Mouse (Mus musculus): Measurements from ENCODE around the gene Tcf20. TPM values are rescaled to one million over a fixed set of nuclear protein-coding genes. Genes with fewer than 3 reads are reported as not detected.

Tcf20 gene
- polyA plus RNA-seq, 1 experiment: 38.4 TPM

GRCm38 (mm10) chr15:82963556-82964156 is 24.0 kb downstream of the Tcf20 start:
- no peak for TF ChIP-seq CTCF (IDR thresholded peaks at IDR 0.05; ENCODE audit: extremely low read depth, insufficient read depth, low read length)
- TF ChIP-seq POLR2A (IDR thresholded peaks at IDR 0.05; ENCODE audit: extremely low read depth, insufficient read depth, low read length): no peak
- Histone ChIP-seq H3K4me3 (ENCODE audit: insufficient read depth, low read length) (peak overlapping the region; percentile 65; the same call in 1 of the 2 replicates), H3K4me1 (ENCODE audit: control insufficient read depth, insufficient read depth, low read length) (peaks cover 4% of the 10 kb centered on the region; the same call in 1 of the 2 replicates), H3K27ac (ENCODE audit: insufficient read depth, low read length) (no peak overlapping the region)

- no peak for TF ChIP-seq CTCF (IDR thresholded peaks at IDR 0.05; ENCODE audit: extremely low read depth, insufficient read depth, low read length)
- H3K4me1 ChIP-seq (ENCODE audit: control insufficient read depth, insufficient read depth, low read length): peaks cover 6% of the 10 kb centered on the region; the same call in 1 of the 2 replicates
- peak overlapping the region; percentile 53; the same call in 1 of the 2 replicates for H3K27ac ChIP-seq (ENCODE audit: insufficient read depth, low read length)
Observed at GRCm38 (mm10) chr15:82963090-82963489, 24.6 kb downstream of the Tcf20 start.

GRCm38 (mm10) chr15:82962536-82962935 is 25.1 kb downstream of the Tcf20 start:
- H3K27ac ChIP-seq (ENCODE audit: insufficient read depth, low read length): peak overlapping the region; percentile 53; the same call in 1 of the 2 replicates
- H3K4me3 ChIP-seq (ENCODE audit: insufficient read depth, low read length): peak overlapping the region; percentile 65
- peaks cover 7% of the 10 kb centered on the region; the same call in 1 of the 2 replicates for H3K4me1 ChIP-seq (ENCODE audit: control insufficient read depth, insufficient read depth, low read length)
- TF ChIP-seq CTCF (IDR thresholded peaks at IDR 0.05; ENCODE audit: extremely low read depth, insufficient read depth, low read length) (no peak), POLR2A (IDR thresholded peaks at IDR 0.05; ENCODE audit: extremely low read depth, insufficient read depth, low read length) (no peak)

More at GRCm38 (mm10) chr15:82963090-82963489, 24.6 kb downstream of the Tcf20 start:
- H3K4me3 ChIP-seq (ENCODE audit: insufficient read depth, low read length): peak overlapping the region; percentile 65

GRCm38 (mm10) chr15:82960786-82961561 is 26.7 kb downstream of the Tcf20 start:
- Histone ChIP-seq H3K4me1 (ENCODE audit: control insufficient read depth, insufficient read depth, low read length) (peaks cover 7% of the 10 kb centered on the region), H3K4me3 (ENCODE audit: insufficient read depth, low read length) (peak overlapping the region; percentile 37), H3K27ac (ENCODE audit: insufficient read depth, low read length) (peak overlapping the region; percentile 8; the same call in 1 of the 2 replicates)
- TF ChIP-seq CTCF (IDR thresholded peaks at IDR 0.05; ENCODE audit: extremely low read depth, insufficient read depth, low read length) (no peak), POLR2A (IDR thresholded peaks at IDR 0.05; ENCODE audit: extremely low read depth, insufficient read depth, low read length) (no peak)

- H3K27ac ChIP-seq (ENCODE audit: insufficient read depth, low read length): no peak overlapping the region
- peaks cover 8% of the 10 kb centered on the region for H3K4me1 ChIP-seq (ENCODE audit: control insufficient read depth, insufficient read depth, low read length)
- no peak overlapping the region for H3K4me3 ChIP-seq (ENCODE audit: insufficient read depth, low read length)
Observed at GRCm38 (mm10) chr15:82959151-82959550, 28.5 kb downstream of the Tcf20 start.

GRCm38 (mm10) chr15:82958253-82958701 is 29.4 kb downstream of the Tcf20 start:
- Histone ChIP-seq H3K27ac (ENCODE audit: insufficient read depth, low read length) (no peak overlapping the region), H3K4me1 (ENCODE audit: control insufficient read depth, insufficient read depth, low read length) (peaks cover 8% of the 10 kb centered on the region), H3K4me3 (ENCODE audit: insufficient read depth, low read length) (peak overlapping the region; percentile 21)
- TF ChIP-seq CTCF (IDR thresholded peaks at IDR 0.05; ENCODE audit: extremely low read depth, insufficient read depth, low read length): no peak
- peak; percentile 54; the same call in 1 of the 2 replicates for TF ChIP-seq POLR2A (IDR thresholded peaks at IDR 0.05; ENCODE audit: extremely low read depth, insufficient read depth, low read length)

More at GRCm38 (mm10) chr15:82959151-82959550, 28.5 kb downstream of the Tcf20 start:
- TF ChIP-seq POLR2A (IDR thresholded peaks at IDR 0.05; ENCODE audit: extremely low read depth, insufficient read depth, low read length): no peak
- TF ChIP-seq CTCF (IDR thresholded peaks at IDR 0.05; ENCODE audit: extremely low read depth, insufficient read depth, low read length): no peak

GRCm38 (mm10) chr15:82956721-82957120 is 31.0 kb downstream of the Tcf20 start:
- Histone ChIP-seq H3K27ac (ENCODE audit: insufficient read depth, low read length) (no peak overlapping the region), H3K4me1 (ENCODE audit: control insufficient read depth, insufficient read depth, low read length) (peaks cover 8% of the 10 kb centered on the region), H3K4me3 (ENCODE audit: insufficient read depth, low read length) (no peak overlapping the region)
- no peak for TF ChIP-seq CTCF (IDR thresholded peaks at IDR 0.05; ENCODE audit: extremely low read depth, insufficient read depth, low read length)
- no peak for TF ChIP-seq POLR2A (IDR thresholded peaks at IDR 0.05; ENCODE audit: extremely low read depth, insufficient read depth, low read length)

GRCm38 (mm10) chr15:82956310-82956709 is 31.4 kb downstream of the Tcf20 start:
- no peak overlapping the region for H3K27ac ChIP-seq (ENCODE audit: insufficient read depth, low read length)
- no peak overlapping the region for H3K4me3 ChIP-seq (ENCODE audit: insufficient read depth, low read length)
- peaks cover 8% of the 10 kb centered on the region for H3K4me1 ChIP-seq (ENCODE audit: control insufficient read depth, insufficient read depth, low read length)
- TF ChIP-seq POLR2A (IDR thresholded peaks at IDR 0.05; ENCODE audit: extremely low read depth, insufficient read depth, low read length): no peak

- peaks cover 8% of the 10 kb centered on the region for H3K4me1 ChIP-seq (ENCODE audit: control insufficient read depth, insufficient read depth, low read length)
Observed at GRCm38 (mm10) chr15:82955286-82955685, 32.4 kb downstream of the Tcf20 start.

More at GRCm38 (mm10) chr15:82955286-82955685, 32.4 kb downstream of the Tcf20 start:
- TF ChIP-seq CTCF (IDR thresholded peaks at IDR 0.05; ENCODE audit: extremely low read depth, insufficient read depth, low read length): no peak
- TF ChIP-seq POLR2A (IDR thresholded peaks at IDR 0.05; ENCODE audit: extremely low read depth, insufficient read depth, low read length): no peak
- Histone ChIP-seq H3K27ac (ENCODE audit: insufficient read depth, low read length) (no peak overlapping the region), H3K4me3 (ENCODE audit: insufficient read depth, low read length) (no peak overlapping the region)
